Mouse (Mus musculus) megakaryocyte, embryonic 14.5 days (primary cell): ENCODE data around the gene Olfr1411.

ENCODE experiments used
- FLI1 ChIP-seq: IDR thresholded peaks from 2 replicates; pipeline ENCODE4 v1.6.1; 2012; ENCODE audit warnings: low read length, inconsistent platforms, mixed read lengths
- GATA1 ChIP-seq: IDR thresholded peaks from 3 replicates; pipeline ENCODE4 v1.6.1; 2012; ENCODE audit warnings: mixed read lengths, low read length, inconsistent platforms, borderline replicate concordance

- no peak for TF ChIP-seq GATA1
- TF ChIP-seq FLI1, result no peak
Measured at GRCm38 (mm10) chr1:92634569-92634968, 40.4 kb downstream of the Olfr1411 start.
